ENCODE assay signal across 23 mouse cellular contexts in the genomic region with DNA sequence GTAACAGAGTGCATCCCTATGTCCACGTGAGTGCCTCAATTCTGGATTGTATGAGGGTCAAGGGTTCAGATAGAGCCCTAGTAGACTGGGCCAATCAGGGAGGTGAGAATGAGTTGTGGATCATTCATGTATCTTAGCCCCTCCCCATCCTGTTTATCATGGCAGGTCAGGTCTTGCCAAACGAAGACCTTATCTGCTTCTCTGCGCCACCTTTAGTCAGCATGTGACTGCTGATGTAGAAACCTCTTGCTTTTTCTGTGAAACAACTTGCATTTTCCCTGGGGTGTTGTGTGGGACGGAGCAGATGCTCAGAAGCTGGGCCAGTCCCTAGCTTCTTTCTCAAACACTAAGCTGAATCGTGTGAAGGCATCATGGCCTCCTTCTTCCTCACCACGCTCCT. TPM values are rescaled to one million over a fixed set of nuclear protein-coding genes. Genes with fewer than 3 reads are reported as not detected.
"Had no signal": no experiment of that assay in that cellular context is flagged by ENCODE, and none has a peak within 500 bp of the region (broad histone marks: within the 10 kb centered on the region; RNA-seq: fewer than 3 reads in every experiment).

No protein-coding gene starts in this region.

- H3K27me3 ChIP-seq: limb, embryonic 12.5 days; limb, embryonic 15.5 days; midbrain, embryonic 13.5 days; neural tube, embryonic 13.5 days; stomach, embryonic 15.5 days had no signal

- H3K9me3 ChIP-seq: limb, embryonic 12.5 days; limb, embryonic 15.5 days; midbrain, embryonic 10.5 days; midbrain, embryonic 13.5 days; neural tube, embryonic 13.5 days; stomach, embryonic 15.5 days had no signal

- H3K4me2 ChIP-seq: limb, embryonic 12.5 days; limb, embryonic 15.5 days; liver, embryonic 11.5 days; lung, embryonic 14.5 days; midbrain, embryonic 13.5 days; neural tube, embryonic 13.5 days; stomach, embryonic 15.5 days had no signal

- H3K4me1 ChIP-seq: limb, embryonic 12.5 days; midbrain, embryonic 10.5 days; midbrain, embryonic 13.5 days; neural tube, embryonic 13.5 days; stomach, embryonic 15.5 days had no signal

- H3K9ac ChIP-seq: limb, embryonic 12.5 days; limb, embryonic 15.5 days; liver, embryonic 14.5 days; liver, postnatal 0 days; lung, embryonic 14.5 days; midbrain, embryonic 13.5 days; neural tube, embryonic 13.5 days; stomach, embryonic 15.5 days had no signal

- H3K27ac ChIP-seq: kidney, postnatal 0 days; limb, embryonic 12.5 days; limb, embryonic 15.5 days; liver, embryonic 14.5 days; macrophage; midbrain, embryonic 10.5 days; midbrain, embryonic 13.5 days; neural tube, embryonic 13.5 days; stomach, embryonic 15.5 days had no signal

- H3K4me3 ChIP-seq: limb, embryonic 12.5 days; limb, embryonic 15.5 days; midbrain, embryonic 10.5 days; midbrain, embryonic 13.5 days; myocyte; neural tube, embryonic 13.5 days; stomach, embryonic 15.5 days had no signal

- ATAC-seq: liver, postnatal 0 days; lung, postnatal 0 days; midbrain, embryonic 13.5 days; midbrain, embryonic 16.5 days had no signal

- H3K36me3 ChIP-seq: limb, embryonic 12.5 days; limb, embryonic 15.5 days; midbrain, embryonic 10.5 days; midbrain, embryonic 13.5 days; neural tube, embryonic 13.5 days; stomach, embryonic 15.5 days had no signal

- DNase-seq: kidney, adult 18-20 months; kidney, adult 9 months; kidney, postnatal 25 days; left cerebral cortex, postnatal 4 days; liver, postnatal 0 days; lung, embryonic 14.5 days; right cerebral cortex, postnatal 14 days; spleen, adult 18-20 months; thymus, adult 18-20 months; thymus, postnatal 36 days had no signal

RNA-seq across cellular contexts. Expression of gene Vav1, which starts 28.2 kb away (rescaled TPM):
- polyA plus RNA-seq: myocyte had no signal
